Mouse (Mus musculus): ENCODE measurements around the gene Rap1gap2.
"Not testable (repeated sequence)": the region's sequence is repeated elsewhere in the genome, so short reads cannot be mapped to it uniquely, and the experiment has no call there.

Gene Rap1gap2

DNA sequence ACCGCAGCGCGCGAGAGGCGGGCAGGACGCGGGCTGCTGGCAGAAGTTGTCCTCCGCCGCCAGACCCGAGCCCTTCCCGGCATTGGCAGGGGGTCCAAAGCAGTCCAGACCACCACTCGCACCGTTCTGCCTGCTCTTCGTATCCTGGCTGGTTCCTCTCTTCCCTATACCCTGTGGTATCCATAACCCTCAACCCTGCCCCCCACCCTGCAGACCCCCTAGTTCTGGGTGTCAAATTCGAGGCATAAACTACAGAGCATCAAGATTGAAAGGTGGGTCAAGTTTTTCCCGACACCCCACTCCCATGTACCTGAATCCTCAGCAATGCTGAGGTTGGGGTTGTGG lies 9.2 kb upstream of the Rap1gap2 start:
- no peak for DNase-seq

- peak; percentile 73 for DNase-seq
These were observed 8.7 kb upstream of the Rap1gap2 start, which contains the start of gene Ccdc92b for GRCm38 (mm10) chr11:74619201-74619955. Gene Ccdc92b, plus strand, starts transcription at chr11:74619605.

DNA sequence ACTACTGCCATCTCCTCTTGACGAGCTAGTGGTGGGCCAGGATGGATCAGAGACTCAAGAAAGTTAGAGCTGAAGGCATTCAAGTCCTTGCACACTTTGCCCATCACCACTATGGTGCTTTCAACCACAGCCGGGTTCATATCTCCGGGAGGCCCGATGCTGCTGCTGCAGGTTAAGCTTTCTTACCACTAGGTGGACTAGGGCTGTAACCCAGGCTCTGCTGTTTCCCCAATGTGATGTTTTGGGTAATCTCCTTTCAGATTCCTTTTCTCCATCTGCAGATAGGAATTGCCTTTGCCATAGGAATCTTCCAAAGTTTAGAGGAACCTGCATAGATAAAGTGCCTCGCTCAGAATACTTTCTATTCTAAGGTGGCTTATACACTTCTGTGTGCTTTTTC lies 4.9 kb upstream of the Rap1gap2 start:
- no peak for DNase-seq

DNA sequence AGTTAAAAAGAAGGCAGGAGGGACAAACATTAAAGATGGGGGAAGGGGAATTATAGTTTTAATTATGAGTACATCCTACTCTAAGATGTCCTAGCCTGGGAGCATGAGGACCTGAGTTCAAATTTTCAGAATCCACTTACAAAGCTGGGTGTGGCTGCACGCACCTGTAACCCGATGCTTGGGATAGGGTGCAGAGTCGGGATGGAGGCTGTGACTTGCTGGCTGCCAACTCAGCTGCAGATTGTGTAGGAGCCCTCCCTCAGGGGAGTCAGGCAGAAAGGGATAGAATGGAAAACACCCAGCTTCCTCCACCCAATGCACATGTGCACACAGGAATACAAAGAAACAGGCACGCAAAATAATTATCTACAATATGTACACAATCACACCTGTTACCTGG lies 2.7 kb upstream of the Rap1gap2 start:
- no peak for DNase-seq

DNA sequence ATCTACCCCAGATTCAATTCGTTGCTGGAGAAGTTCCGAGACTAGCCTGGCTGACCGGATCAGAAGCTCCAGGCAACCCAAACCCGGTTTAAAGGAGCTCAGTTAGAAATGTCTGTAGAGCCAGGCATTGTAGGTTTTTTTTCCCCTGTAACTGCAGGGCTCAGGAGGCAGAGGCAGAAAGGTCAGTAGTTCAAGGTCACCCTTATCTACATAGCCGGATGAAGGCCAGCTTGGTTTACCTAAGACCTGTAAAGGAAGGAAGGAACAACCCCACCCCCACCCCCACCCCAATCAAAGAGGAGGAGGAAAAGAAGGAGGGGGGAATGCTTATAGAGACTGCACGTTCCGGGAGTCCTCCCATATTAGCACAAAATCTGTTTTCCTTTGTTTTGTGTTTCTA lies 722 bp upstream of the Rap1gap2 start:
- DNase-seq: no peak

GRCm38 (mm10) chr11:74610068-74610467 lies 647 bp downstream of the Rap1gap2 start:
- no peak for DNase-seq

DNA sequence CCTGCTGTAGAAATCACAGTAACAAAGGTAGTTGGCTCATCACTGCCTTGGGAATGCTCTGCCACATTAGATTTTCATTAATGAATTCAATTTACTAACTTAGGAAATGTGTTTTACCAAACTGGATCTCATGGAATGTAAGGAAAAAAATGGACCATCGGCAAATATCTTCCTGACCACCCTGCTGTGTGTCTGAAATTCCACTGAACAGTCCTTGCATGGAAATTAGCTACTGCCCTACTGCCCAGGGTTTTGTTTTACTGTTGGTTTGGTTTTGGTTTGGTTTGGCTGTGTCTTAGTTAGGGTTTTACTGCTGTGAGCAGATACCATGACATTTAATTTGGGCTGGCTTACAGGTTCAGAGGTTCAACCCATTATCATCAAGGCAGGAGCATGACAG lies 8.4 kb downstream of the Rap1gap2 start:
- no peak for DNase-seq

- DNase-seq: no peak
These were observed 12.8 kb downstream of the Rap1gap2 start for GRCm38 (mm10) chr11:74597990-74598337.

- no peak for DNase-seq
These were observed 13.3 kb downstream of the Rap1gap2 start for GRCm38 (mm10) chr11:74597283-74597989.

- peak; percentile 38 for DNase-seq
These were observed 18.5 kb downstream of the Rap1gap2 start for GRCm38 (mm10) chr11:74592246-74592645.

GRCm38 (mm10) chr11:74590691-74591090 lies 20.0 kb downstream of the Rap1gap2 start:
- DNase-seq: peak; percentile 22

- DNase-seq: no peak
These were observed 20.5 kb downstream of the Rap1gap2 start for GRCm38 (mm10) chr11:74590239-74590596.

- peak; percentile 90 for DNase-seq
These were observed 21.1 kb downstream of the Rap1gap2 start for GRCm38 (mm10) chr11:74589401-74590238.

DNA sequence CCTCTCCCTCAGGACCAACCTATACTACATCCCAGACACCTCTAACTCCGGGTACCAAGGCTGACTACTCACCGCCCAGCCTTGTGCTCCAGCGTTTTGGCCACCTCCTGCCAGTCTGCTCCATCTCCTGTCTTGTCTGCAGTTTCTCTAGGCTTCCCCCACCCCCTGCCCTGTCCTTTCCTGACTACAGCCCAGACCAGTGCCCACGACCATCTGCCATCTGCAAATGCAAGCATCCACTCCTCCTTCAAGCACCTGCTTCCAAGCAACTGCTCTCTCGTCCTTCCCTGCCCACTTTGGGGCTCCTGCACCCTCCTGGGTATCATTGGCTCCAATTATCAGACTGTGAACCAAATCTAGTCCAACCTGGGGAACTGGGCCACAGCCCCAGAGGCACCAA lies 24.3 kb downstream of the Rap1gap2 start:
- DNase-seq: peak; percentile 73

GRCm38 (mm10) chr11:74584946-74585723 lies 25.6 kb downstream of the Rap1gap2 start:
- no peak for DNase-seq

- DNase-seq: no peak
These were observed 26.8 kb downstream of the Rap1gap2 start for GRCm38 (mm10) chr11:74583824-74584349.

DNA sequence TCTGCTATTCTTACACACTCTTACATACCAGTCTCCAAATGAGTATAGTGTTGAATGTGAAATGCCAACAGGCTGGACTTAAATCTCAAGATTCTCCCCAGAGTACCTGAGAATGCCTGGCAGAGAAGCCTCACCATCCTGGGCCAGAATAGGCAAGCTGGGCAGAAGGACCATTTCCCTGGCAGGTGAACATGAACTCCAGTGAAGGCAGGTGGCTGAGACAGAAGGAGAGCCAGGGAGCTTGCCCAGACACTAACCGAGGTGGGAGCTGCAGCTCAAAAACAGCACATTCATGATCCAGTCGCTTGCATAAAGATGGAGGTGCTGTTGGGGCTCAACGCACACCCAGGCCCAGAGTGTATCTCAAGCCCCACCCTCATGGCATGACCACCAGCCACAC lies 28.3 kb downstream of the Rap1gap2 start:
- peak; percentile 88 for DNase-seq

DNA sequence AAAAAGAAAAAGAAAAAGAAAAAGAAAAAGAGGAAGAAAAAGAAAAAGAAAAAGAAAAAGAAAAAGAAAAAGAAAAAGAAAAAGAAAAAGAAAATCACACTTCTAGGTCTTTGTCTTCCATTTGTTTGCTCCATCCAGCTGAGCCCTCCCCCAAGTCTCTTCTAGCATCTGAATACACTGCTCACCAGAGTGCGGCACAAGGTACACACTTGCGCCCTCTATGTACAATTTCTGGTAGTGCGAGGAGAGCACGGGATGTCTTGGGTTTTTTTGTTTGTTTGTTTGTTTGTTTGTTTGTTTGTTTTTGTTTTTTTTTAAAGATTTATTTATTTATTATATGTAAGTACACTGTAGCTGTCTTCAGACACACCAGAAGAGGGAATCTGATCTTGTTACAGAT lies 29.4 kb downstream of the Rap1gap2 start:
- not testable (repeated sequence) for DNase-seq

GRCm38 (mm10) chr11:74577068-74577467 lies 33.6 kb downstream of the Rap1gap2 start:
- no peak for DNase-seq

GRCm38 (mm10) chr11:74575940-74576339 lies 34.8 kb downstream of the Rap1gap2 start:
- DNase-seq: no peak

- DNase-seq: no peak
These were observed 35.8 kb downstream of the Rap1gap2 start for GRCm38 (mm10) chr11:74574768-74575434.

- DNase-seq: no peak
These were observed 38.2 kb downstream of the Rap1gap2 start for GRCm38 (mm10) chr11:74572459-74573061.
